Mouse (Mus musculus): ENCODE measurements around the gene Gstk1. TPM values are rescaled to one million over a fixed set of nuclear protein-coding genes. Genes with fewer than 3 reads are reported as not detected.

Gene Gstk1
- total RNA-seq, 2 experiments from 2014 or later: 9.2 to 10.4 TPM

- peak; percentile 97 to 99 for DNase-seq (ENCODE audit: low spot score in 2 of 2)
- intact Hi-C loops (cut with DNase I): loop anchor here (2.0 to 5.0 kb wide), 4 partner anchors 34 to 658 kb away; partner anchors contain the start of gene Fam131b
These were observed 19.0 kb downstream of the Gstk1 start, which contains the start of gene Casp2 for GRCm38 (mm10) chr6:42264626-42265312. Gene Casp2 (plus strand): TSS chr6:42264985.

DNA sequence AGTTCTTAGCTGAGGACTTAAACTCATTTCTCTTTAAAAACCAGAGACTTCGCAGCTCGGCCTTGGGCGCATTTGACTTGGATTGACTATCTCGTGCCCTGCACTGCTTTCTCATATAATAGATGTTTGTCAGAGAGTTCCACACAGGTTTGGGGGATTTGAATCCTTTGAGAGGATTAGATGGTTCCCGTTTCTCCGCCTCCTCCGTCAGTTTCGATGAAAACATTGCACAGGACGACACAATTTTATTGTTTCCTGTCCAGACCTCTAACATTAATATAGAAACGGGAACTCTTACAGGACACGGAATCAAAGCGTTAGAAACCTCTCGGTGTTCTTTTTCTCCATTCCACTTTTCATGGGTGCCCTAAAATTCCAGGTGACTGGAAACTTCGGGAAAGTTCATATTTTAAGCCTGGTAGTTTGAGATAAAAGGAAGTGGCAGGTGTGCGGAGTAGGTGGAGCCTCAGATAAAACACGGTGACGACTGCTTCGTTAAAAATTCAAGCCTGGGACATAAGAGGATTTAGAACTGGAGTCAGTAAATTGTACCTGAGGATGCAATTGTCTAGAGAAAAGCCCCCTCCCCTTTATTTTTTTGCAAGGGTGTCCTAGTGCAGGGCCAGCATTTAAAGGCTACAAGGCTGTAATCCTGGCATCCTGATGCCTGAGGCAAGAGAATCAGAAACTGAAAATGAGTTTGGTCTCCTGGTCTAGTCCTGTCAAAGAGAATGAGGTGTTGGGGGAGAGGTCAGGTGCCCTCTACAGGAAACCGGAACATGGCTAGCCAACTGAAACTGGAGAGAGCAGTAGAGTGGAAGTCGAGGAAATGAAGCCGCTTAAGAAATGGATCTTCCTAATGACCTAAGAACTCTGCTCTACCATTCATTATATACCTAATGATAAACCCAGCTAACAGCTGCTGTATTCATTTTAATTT lies 19.9 kb downstream of the Gstk1 start:
- intact Hi-C loops (cut with DNase I): loop anchor here (2.0 to 5.0 kb wide), 4 partner anchors 35 to 659 kb away; partner anchors contain the start of gene Fam131b
- DNase-seq (ENCODE audit: low spot score in 2 of 2): peak in 1 of 2 experiments; percentile 15

DNA sequence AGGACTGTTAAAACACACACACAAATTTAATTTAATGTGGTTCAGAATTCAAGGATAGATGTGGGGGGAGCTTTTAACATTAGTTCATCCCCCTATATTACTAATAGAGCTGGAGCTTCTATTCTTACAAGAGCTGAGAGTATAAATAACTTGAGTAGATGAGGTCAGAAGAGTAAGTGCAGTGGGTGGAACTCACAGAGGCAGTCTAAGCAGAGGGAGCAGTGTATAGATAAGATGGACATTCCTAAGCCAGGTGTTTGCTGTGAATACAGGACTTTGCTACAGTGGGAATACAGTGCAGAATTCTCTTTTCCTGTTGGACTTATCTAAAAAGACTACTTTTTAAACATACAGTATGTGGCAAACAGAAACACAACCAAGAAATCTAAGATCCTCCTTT lies 25.1 kb downstream of the Gstk1 start:
- intact Hi-C loops (cut with DNase I): no loop called here
- DNase-seq (ENCODE audit: low spot score in 2 of 2): no peak

GRCm38 (mm10) chr6:42276151-42276550 lies 30.4 kb downstream of the Gstk1 start:
- intact Hi-C loops (cut with DNase I): no loop called here
- DNase-seq (ENCODE audit: low spot score in 2 of 2): no peak

DNA sequence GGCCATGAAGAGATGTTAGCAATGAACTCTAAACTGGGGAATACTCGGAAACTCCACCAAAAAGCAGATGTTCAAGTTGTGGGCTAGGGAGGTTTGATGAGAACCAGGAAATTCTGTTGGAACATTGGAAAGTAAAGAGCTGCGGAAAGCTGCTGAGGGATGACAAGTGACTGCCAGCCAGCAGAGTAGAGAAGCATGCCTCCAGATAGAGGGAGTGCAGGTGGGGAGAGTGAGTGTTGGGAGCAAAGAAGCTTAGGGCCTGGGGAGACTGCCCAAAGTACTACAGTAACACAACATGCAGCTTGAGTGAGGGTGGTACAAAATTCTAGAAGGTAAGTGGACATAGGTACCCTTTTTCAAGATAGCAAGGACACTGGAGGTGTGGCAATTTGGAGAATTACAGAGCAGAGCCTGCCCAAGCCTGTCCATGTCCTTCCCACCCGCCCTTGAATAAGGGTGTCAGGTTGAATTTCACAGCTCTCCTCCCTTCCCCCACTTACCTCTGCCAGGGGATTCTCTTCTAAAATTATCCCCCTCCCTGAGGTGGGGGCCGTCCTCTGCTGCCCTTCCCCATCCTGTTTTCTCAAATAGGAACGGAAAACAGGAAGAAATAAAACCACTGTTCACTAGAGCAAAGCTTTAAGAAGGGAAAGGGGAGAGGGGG lies 37.3 kb downstream of the Gstk1 start:
- intact Hi-C loops (cut with DNase I): no loop called here
- DNase-seq (ENCODE audit: low spot score in 2 of 2): no peak

DNA sequence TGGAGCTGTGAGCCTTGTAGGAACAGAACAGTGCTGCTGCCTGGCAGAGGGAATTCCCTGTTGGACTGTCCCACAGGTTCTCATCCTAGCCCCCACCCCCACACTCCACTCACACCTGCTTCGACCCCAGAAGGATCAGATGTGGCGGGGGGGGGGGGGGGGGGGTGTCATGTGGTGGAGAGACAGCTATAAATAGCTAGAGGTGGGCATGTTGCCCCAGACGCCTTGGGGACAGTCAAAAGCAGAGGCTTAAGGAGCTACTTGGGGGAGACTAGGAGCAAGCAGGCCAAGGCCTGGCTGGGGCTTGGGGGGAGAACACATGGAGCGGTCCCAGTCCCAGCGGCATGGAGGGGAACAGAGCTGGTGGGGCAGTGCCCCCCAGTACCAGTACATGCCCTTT lies 40.7 kb downstream of the Gstk1 start, which contains the start of gene Clcn1:
Clcn1 (plus strand) TSS at position 238 of the 400 bp plus-strand sequence.
- intact Hi-C loops (cut with DNase I): no loop called here
- no peak for DNase-seq (ENCODE audit: low spot score in 2 of 2)

DNA sequence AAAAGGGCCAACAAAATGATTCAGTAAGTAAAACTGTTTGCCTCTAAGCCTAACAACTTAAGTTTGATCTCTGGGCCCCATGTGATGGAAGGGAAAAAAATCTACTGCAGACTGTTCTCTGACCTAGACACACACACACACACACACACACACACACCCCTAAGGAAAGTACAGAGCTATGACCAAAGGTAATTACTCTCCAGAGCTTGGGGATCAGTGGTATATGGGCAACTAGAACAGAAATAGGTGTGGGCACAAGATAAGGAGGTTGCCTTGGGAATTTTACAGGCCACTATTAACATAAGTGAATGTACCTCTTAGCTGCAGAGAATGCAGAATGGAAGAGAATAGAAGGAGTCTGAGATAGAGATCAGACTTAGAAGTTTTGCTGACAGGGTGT lies 41.8 kb downstream of the Gstk1 start:
- DNase-seq (ENCODE audit: low spot score in 2 of 2): no peak
- intact Hi-C loops (cut with DNase I): no loop called here

DNA sequence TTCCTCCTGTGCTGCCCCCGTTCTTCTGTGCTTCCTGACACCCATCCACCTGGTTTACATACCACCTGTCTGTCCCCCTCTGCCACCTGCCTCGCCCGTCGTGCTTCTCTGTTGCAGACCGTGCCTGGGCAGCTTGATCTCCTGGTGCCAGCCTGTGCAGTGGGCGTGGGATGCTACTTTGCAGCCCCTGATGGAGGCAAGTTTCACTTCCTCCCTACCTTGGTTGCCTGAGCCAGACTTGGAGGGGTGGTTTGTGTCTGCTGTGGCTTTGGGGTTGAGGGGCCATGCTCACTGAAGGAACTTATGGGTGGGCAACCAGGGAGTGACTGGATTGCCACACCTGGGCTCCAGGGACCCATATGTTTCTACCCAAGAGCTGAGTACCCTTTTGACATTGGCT lies 47.6 kb downstream of the Gstk1 start:
- intact Hi-C loops (cut with DNase I): no loop called here
- no peak for DNase-seq (ENCODE audit: low spot score in 2 of 2)

- intact Hi-C loops (cut with DNase I): no loop called here
- DNase-seq (ENCODE audit: low spot score in 2 of 2): no peak
These were observed 49.9 kb downstream of the Gstk1 start for GRCm38 (mm10) chr6:42295549-42296094.

DNA sequence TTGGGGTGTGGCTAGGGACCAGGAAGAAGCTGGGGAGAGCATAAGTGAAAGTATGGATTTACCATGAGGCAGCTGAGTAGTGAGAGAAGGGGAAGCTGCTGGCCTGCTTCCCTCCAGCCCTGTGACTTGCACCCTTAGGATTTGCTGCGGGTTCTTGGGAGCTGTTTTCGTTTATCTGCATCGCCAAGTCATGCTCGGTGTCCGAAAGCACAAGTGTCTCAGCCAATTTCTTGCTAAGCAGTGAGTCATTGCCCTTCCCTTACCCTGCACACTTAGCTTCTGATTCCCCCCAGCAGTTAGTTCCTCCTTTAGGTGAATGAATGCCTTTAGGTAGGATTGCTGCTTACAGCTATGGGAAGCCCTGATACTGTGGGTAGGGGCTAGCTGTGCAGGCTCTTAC lies 53.6 kb downstream of the Gstk1 start:
- intact Hi-C loops (cut with DNase I): no loop called here
- no peak for DNase-seq (ENCODE audit: low spot score in 2 of 2)

Other genes with a start within 250 kb of the Gstk1 start
- gene Sva, start 207.5 kb upstream of the Gstk1 start, total RNA-seq (2021): not detected
- not detected for gene Tas2r139, start 105.0 kb upstream of the Gstk1 start, total RNA-seq (2021)
- not detected for gene Tas2r144, start 30.6 kb upstream of the Gstk1 start, total RNA-seq (2021)
- gene Tmem139, start 16.0 kb downstream of the Gstk1 start, total RNA-seq (2021): not detected
- 10 to 100 TPM; 21.7 to 26.6 TPM for gene Casp2, start 19.1 kb downstream of the Gstk1 start, total RNA-seq (2021)
- gene Clcn1, start 40.8 kb downstream of the Gstk1 start, total RNA-seq (2021): 1 to 10 TPM; 3.5 to 3.7 TPM
- gene Fam131b, start 78.7 kb downstream of the Gstk1 start, total RNA-seq (2021): 100 to 1,000 TPM; 118 to 121 TPM
- 10 to 100 TPM; 51.4 to 53.4 TPM for gene Zyx, start 103.7 kb downstream of the Gstk1 start, total RNA-seq (2021)
- under 1 TPM; 0.21 to 0.27 TPM for gene Epha1, start 127.3 kb downstream of the Gstk1 start, total RNA-seq (2021)
- gene Tas2r143, start 154.3 kb downstream of the Gstk1 start, total RNA-seq (2021): not detected
- gene Tas2r135, start 159.5 kb downstream of the Gstk1 start, total RNA-seq (2021): not detected
- under 1 TPM in 1 of 2 experiments, not detected in 1; 0.37 TPM for gene Tas2r126, start 188.6 kb downstream of the Gstk1 start, total RNA-seq (2021)
- not detected for gene Olfr458, start 219.3 kb downstream of the Gstk1 start, total RNA-seq (2021)
- gene Olfr457, start 230.4 kb downstream of the Gstk1 start, total RNA-seq (2021): not detected
- not detected for gene Olfr456, start 241.3 kb downstream of the Gstk1 start, total RNA-seq (2021)

Data from left cerebral cortex, postnatal 25 days (tissue).